Mouse (Mus musculus): ENCODE measurements around the gene Znrf2.

Gene Znrf2

DNA sequence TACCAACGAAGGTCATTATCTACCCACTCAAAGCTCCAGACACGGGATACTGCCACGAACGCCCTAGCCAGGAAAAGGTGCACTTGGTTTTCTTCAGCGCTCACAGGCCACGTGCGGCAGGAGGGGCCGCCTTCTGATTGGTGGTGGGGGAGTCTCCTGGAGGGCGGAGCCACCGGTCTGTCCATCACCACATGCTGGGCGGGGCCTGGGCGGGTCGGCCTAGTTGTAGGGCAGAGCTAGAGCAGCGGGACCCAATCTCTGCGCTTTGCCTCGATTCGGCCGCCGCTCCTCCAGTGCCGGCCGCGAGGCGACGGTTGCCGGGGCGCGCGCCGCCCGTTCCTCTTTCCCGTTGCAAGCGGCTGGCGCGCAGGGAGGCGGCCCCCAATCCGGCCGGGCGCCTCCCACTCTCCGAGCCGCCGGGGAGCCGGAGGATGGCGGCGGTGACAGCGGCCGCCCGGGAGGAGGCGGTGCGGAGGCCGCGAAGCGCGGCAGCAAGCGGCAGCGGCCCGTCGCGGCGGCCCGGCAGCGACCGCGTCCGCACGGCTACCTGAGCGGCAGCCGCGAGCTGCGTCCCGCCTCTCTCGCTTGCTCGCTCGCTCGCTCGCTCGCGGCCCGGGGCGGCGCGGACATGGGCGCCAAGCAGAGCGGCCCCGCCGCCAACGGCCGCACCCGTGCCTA lies at the start of gene Znrf2:
TSS of gene Znrf2 (plus strand) at position 529 of the 678 bp plus-strand sequence.
- peak; percentile 96 for DNase-seq

DNA sequence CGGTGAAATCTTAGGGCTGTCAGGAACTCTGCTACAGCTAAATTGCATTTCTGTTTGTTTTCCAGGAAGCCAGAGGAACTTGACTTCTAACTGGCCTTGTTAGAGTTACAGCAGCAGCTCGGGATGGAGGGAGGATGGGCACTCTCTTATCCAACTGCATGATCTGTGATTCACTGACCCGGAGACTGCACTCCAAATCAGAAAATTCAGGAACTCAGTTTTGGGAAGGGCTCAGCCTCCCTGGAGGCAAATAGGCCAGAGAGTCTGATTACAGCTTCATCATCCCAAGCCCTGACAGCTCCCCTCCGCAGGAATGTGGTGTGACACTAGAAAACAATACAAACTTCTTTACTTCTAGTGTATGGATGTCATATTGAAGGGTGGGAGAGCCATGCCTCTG lies 49.0 kb upstream of the Znrf2 start:
- DNase-seq = no peak

DNA sequence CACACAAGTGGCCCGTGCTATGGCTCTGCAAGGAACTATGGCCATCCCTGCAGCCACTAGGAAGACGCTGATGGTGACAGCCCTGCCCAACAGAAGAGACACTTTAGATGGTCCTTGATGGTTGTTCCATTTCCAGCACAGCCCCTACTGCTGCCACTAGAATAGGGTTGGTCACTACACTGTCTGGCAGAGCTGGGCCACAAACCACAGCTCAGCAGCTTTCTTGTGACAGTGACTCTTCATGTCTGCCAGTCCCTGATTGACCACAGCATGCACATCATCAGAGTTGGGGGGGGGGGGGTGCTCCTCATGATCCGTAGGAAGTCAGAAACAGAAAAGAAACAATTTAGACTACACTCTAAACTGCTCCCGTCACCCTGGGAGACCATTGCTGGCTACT lies 46.0 kb upstream of the Znrf2 start:
- DNase-seq = no peak

DNA sequence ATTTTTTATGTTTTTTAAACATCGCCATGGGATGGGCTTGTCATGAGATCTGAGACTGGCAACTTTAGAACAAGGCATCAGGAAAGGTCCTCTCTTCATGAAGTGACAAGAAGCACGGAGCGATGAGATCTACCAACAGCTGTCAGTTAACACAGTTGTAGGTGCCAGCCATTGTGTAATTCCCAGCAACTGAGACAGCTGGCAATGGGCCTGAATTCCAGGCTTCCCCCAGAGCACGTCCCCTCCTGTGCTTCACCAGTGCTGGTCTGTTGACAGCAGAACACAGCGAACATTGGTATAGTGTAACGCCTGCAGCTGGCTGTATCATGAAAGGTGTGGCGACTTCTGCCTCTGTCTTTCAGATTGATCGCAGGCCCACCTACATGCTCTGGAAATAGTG lies 45.5 kb upstream of the Znrf2 start:
- no peak for DNase-seq

DNA sequence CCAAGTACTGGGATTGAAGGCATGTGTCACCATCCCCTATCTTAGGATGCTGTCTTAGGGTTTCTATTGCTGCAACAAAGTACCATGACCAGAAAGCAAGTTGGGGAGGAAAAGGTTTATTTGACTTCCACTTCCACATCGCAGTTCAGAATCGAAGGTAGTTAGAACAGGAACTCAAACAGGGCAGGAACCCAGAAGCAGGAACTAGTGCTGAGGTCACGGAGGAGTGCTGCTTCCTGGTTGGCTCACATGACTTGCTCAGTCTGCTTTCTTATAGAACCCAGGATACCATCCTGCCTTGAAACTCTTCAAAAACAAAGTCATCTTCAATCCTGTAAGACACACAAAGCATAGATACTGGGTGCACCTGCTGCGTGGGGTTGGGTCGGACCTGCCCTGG lies 44.6 kb upstream of the Znrf2 start:
- DNase-seq = no peak

DNA sequence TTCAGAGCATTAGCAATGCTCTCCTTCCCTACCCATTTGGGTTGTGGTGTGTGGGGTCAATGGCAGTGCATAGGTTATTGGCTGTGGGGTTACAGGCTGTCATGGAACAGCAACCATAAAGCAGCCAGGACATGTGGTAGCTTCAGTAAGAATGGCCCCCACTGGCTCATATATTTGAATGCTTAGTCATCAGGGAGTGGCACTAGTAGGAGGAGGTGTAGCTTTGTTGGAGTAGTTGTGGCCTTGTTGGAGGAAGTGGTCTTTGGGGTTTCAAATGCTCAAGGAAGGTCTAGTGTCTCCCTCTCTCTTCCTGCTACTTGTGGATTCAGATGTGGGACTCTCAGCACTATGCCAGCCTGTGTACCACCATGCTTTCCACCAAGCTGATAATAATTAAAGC lies 41.0 kb upstream of the Znrf2 start:
- DNase-seq = no peak

DNA sequence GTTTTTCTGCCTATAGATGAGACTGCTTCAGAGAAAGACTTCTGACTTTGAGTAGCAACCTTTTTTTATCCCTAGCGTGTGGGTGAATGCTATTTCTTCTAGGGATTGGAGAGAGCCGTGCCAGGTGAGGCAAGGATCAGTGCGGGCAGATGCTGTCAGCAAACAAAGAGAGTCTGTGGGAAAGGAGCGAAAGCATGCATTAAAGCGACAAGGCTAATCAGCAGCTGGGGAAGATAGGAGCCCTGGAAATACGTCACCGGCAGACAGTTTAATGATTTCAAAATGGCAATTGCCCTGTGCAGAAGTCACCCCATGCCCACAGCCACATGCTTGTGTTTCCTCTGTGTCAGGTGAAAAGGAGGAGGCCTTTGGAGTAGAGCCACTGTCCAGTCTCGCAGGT lies 39.1 kb upstream of the Znrf2 start:
- no peak for DNase-seq

DNA sequence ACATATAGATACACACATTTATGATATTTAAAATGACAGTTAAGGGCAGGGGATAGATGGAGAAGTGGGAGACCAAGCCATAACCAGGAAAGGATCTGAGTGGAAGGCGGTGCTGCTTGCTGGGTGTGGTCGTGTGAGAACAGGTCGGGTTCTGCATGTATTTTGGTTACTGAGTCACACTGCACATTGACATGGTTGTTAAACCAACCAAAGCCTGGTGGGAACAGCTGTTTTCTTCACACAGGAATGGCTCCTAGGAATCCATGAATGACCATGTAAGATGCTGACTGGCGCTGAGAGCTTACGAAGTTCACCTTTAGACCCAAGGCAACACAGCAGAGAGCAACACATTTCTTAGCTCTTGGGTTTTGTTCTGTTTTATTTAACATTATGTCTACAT lies 36.7 kb upstream of the Znrf2 start:
- DNase-seq = peak; percentile 80

DNA sequence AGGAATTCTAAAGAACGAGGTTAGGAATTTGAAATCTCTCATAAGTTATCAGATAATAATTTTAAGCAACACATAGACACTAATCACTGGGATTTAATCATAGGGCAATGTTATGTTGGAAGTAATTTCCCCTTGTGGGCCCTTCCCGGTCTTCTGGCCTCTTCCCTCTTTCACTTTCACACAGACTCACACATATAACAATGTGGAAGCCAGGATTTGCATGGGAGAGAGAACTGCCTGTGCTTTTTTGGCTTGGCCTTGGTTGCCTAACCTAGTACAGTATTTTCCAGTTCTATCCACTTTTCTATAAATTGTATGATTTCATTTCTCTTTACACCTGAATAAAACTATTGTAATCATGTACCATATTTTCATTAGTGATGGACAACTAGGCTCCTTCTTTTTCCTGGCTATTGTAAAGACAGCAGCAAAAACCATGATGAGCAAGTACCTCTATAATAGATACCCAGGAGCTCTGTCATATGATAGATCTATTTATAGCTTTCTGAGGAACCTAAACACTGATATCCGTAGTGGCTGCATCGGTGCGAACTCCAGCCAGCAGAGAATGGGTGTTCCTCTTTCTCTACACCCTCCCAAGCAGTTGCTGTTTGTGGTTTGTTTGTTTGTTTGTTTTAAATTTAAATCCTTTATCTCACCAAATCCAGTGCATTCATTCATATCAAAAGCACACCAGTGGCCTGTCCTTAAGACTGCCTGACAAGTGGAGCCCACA lies 36.0 kb upstream of the Znrf2 start:
- no peak for DNase-seq

DNA sequence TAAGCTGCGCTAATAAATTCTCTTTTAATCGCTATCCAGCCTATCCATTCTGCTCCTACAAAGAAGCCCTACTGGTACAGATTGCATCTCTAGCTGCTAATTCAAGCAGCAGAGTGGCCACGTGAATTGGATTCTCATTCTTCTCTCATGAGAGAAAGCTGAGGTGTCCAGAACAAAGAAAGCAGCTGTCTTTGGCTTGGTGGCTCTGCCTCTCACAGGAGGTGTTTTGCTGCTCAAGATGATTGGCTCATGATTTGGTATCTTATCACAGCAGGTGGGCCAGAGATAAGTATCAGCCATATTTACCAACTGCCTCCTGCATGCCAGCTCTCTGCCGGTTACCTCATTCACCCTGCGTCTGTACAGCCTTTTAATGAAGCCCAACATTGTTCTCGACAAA lies 34.8 kb upstream of the Znrf2 start:
- DNase-seq = no peak

DNA sequence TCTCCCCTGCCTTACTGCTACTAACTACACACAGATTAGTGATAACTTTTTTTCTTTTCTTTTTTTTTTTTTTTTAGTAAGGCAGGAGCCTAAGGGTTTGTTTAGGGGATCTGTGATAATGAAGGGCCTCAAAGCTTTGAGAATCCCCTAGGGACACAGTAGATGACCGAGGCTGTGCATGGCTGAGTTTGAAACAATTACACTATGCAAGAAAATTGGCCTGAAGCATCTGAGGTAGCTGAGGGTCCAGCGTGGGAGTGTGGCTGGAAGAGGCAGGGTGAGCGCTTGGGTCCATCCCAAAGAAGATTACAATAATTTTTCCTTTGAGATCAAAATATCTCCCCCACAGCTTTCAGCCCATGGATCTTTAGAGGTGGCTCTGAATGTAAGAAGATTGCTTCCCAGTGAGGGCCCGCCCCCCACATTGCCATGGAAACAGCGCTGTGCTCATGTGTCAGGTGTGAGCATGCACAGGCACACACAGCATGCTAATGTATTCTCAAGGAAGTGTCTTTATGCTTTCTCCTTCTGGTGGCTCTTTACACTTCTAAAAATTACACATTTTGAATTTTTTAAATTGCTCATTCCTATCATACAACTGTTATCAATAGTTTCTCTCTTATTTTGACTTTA lies 31.5 kb upstream of the Znrf2 start:
- no peak for DNase-seq

DNA sequence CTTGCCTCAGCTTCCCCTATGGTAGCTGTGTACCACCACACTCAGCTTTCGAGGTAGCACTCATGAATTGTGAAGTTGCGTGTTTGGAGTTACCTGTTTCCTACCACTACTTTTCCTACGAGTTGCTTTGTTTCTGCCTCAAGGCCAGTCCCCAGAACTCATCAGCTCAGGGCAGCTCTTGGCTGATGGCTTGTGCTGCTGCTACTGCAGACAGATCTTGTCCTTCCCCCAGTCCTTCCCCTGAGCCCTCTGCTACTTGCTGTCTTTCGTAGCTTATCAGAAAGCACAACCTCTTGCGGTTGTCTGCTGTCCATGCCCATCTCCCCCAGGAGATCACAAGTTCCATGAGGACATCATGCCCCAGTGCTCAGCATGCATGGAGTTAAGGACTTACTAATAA lies 29.9 kb upstream of the Znrf2 start:
- no peak for DNase-seq

DNA sequence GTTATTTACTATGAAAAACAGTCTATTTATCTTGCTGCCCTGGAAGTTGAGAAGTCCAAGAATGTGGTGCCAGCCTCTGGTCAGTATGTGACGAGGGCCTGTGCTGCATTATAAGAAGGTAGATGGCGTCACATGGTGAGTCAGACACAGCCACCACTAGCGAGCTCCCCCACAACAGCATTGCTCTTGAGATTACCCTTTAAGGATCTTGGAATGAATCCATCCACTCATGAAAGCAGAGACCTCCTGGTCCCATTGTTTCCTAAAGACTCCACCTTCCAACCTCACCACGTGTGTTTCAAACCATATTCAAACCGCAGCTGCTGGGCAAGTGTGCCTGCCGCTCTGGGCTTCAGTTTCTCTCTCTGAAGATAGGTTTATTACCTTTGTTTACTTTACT lies 28.2 kb upstream of the Znrf2 start:
- DNase-seq = no peak

DNA sequence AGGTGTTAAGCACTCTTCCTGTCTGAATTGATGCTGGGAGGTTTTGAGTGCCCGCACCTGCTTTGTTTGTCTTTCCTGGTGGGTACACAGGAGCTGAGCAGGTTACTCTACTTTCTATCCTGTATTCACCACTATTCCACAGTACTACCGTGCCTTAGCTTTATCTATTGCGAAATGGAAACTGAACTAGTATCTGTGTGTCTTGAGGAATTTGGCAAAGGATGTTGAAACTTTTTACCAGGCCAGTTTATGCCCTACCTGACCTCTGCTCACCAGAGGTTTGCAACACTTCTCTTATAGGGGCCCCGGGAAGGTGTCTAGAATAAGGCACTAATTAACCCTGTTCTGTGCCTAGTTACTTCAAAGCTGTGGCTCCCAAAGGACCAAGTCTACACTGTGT lies 27.6 kb upstream of the Znrf2 start:
- peak; percentile 64 for DNase-seq

DNA sequence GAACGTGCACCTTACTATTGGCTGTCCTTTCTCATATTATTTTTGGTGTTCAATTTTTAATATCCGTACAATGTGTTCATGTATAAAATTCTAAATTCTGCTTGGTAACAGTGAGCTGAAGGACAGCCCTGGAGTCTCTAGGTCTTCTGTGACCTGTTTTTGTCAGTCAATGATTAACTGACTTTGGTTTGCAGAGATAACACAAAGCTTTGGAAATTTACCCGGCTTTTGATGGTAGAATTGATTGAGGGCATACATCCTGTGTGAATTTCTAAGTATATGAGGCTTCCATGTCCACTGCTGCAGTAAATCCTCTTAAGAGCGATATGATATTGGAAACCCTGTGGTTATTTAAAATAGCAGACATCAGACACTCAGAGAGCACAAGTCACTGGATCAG lies 26.6 kb upstream of the Znrf2 start:
- DNase-seq = peak; percentile 62

DNA sequence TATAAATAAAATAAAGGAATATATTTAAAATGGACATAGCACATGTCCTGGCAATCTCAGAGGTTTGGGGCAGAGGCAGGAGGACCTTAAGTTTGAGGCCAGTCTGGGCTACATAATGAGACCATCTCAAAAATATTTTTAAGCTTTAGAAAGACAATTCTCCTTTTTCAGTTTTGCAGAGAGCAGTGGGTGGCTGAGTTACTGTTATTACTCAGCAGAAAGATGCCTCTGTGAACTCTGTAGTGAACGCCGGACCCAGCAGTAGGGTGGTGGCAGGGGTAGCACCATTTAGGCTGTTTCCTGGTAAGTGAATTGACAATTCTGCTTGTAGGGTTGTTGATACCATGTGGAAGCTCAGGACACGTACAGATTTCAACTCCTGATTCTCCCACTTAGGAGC lies 22.9 kb upstream of the Znrf2 start:
- DNase-seq = no peak

DNA sequence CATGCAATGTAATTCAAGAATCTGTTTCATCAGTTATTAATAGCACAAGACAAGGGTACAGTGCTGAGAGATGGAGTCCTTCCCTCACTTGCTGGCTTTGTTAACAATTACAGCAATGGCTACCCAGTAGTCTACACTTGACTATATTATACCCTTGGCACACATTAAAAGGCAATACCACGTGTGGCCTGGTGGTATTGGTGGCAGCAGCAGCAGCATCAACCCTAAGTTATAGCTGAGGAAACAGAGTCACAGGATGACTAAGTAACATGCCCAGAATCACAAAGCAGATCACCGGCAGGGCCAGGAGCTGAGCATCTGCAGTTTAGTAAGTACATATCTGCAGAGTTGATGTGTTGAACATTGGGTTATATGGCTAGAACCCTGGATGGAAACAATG lies 22.3 kb upstream of the Znrf2 start:
- no peak for DNase-seq

DNA sequence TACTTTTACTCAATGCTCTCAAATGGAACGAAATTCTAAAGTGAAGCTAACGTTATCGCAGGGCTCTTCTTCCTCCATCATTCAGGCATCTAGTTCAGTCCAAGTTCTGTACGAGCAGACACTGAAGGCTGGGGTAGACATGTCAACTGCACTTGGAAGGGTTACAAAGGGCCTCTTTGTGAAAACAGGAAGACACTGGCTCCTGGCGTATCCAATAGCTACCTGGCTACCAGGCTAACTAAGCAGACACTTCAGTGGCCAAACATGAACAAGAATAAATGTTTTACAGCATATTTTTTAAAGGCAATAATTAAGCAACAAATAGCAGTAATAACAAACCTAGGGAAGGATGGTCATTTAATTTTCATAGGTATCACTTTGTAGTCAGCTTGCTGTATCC lies 21.7 kb upstream of the Znrf2 start:
- peak; percentile 69 for DNase-seq

DNA sequence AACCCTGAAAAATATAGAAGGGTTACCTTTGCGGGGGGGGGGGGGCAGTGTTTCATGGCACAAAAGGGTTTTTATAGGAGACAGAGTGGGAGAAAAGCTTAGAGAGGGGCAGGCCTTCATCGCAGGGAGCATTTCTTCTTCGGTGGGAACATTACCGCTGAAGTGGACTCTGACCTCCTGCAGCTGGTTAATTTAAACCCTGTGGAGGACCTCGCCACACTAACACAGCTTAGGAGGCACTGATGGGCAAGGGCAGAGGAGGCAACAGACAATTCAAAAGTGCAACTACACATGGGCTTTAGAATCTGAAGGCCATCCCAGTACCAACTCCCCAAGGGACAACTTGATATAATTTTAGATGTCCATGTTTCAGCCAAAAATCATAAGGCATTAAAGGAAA lies 20.7 kb upstream of the Znrf2 start:
- DNase-seq = peak; percentile 80

DNA sequence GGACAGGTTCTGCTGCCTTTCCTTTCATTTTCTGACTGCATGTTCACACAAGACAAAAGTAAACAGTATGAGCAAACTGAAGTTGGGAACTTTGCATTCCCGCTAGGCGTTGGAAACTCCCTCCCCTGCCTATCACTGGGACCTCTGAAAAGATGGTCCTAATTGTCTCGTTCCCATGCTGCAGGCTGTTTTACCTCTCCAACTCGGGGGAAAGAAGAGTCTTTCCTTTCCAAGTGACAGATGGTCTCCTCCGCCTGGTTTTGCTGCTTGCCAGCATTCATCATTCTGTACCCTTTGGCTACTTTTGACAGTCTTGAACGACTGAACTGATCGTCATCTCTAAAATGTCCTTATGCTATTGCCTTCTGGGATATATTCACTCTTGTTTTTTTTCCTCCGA lies 14.4 kb upstream of the Znrf2 start:
- no peak for DNase-seq

DNA sequence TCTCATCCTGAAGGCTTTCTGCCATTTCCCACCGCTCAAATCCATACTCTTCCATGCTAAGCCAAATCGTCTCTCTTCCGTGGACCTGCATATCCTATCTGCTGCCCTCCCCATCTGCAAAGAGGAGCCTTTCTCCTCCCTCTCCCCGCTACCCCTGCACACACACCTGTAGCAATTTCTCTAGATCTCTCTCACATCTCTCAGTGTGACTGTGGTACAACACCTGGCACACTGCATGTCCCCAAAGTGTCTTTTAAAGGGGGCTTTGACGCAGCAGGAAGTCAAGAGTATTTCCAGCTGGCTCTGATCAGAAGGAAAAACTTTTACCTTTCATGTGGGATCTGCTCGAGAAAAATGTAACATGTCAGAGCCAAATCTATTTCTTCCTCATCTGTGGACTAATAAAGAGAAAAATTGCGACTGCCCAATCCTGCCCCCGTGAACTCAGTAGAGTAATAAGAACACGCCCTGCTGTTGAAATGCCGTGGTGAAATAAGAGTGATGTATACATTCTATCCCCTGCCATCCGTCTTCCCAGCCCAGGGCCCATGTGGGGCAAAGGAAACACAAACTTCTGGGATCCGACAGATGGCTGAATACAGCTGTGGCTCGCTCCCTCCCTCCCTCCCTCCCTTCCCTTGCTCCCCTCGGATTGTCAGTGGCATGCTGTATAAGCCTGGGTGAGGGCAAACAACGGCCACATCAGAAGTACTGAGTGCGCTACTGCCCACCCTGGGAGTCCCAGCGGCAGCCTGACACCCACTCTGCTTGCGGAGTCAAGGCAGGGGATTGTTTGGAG lies 12.5 kb upstream of the Znrf2 start:
- DNase-seq = no peak

DNA sequence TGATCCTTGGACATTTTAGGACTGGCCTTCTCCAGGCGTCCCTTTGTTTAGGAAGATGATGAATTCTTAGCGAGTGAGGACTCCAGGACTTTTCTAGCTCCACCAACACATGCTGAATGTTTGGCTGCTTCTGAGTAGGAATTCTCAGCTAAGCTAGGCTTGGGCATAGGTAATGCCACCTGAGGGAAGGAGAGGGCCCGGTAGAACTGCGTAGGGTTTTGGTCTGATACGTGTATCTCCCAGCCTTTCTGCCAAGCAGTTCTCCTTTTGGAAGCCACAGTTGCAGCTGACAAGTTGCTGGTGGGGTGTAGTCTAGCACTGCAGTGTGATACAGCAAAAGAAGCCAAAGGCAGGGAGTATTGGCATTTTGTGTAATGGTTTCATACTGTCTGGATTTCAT lies 10.9 kb upstream of the Znrf2 start:
- DNase-seq = no peak

DNA sequence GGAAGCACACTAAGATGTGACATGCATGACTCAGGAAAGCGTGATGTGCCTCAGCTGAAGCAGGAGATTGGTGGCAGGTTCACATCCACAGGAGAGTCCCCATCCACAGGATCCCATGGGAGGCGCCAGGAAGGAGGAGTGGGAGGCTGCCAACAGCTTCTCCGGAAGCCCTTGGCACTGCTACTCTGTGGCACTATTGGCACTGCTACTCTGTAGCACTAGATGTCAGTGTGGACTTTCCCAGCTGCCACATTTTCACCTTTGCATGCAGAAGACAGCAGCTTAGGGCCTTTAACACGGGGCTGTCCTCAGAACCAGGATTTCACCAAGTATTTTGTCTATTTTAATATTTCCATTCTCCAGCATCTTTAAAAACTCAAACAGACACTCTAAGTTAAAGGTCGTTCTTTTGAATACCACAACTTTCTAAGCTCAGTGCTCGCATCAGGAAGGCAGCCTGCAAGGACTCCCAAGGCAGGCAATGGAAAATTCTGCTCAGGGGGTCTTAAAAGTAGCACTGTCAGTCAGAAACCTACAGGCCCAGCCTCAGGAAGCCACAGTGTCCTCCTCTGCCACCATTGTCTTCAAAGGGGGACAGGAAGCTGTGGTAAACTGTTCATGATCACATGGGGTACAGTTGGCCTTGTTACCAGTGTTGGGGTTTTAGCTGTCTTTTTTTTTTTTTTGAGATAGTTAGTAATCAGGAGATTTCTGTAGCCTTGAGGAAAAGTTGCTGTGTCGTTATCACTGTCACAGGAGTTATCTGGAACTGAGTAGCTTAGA lies 7.0 kb upstream of the Znrf2 start:
- DNase-seq = peak; percentile 79
